Mouse (Mus musculus) left cerebral cortex, adult 9 months (tissue): ENCODE data around the gene Fgfr2.

Experiments
- DNase-seq, 2 experiments: peaks; one replicate each; pipeline ENCODE4 v3.0.0; 2022; ENCODE audit warnings: low spot score in 2 of 2

Gene Fgfr2

GRCm38 (mm10) chr7:131644051-131644450 lies 1479.1 kb downstream of the Fgfr2 start:
- DNase-seq: no peak

- no peak for DNase-seq
Observed at GRCm38 (mm10) chr7:131643341-131643840, 1479.8 kb downstream of the Fgfr2 start.

GRCm38 (mm10) chr7:131629562-131629961 lies 1493.6 kb downstream of the Fgfr2 start:
- DNase-seq: no peak

- peak; percentile 1 to 59 for DNase-seq
Observed at GRCm38 (mm10) chr7:131628846-131629391, 1494.2 kb downstream of the Fgfr2 start.

GRCm38 (mm10) chr7:131628356-131628755 lies 1494.8 kb downstream of the Fgfr2 start:
- peak in 1 of 2 experiments; percentile 5 for DNase-seq

- no peak for DNase-seq
Observed at GRCm38 (mm10) chr7:131609677-131610076, 1513.5 kb downstream of the Fgfr2 start.

- no peak for DNase-seq
Observed at GRCm38 (mm10) chr7:131608049-131608448, 1515.1 kb downstream of the Fgfr2 start.

- no peak for DNase-seq
Observed at GRCm38 (mm10) chr7:131605481-131605880, 1517.7 kb downstream of the Fgfr2 start.

GRCm38 (mm10) chr7:131604946-131605345 lies 1518.2 kb downstream of the Fgfr2 start:
- no peak for DNase-seq

GRCm38 (mm10) chr7:131603186-131603585 lies 1520.0 kb downstream of the Fgfr2 start:
- no peak for DNase-seq

GRCm38 (mm10) chr7:131602106-131602505 lies 1521.0 kb downstream of the Fgfr2 start:
- DNase-seq: no peak

GRCm38 (mm10) chr7:131598483-131598824 lies 1524.7 kb downstream of the Fgfr2 start:
- DNase-seq: peak in 1 of 2 experiments; percentile 44

- peak in 1 of 2 experiments; percentile 14 for DNase-seq
Observed at GRCm38 (mm10) chr7:131597779-131598482, 1525.2 kb downstream of the Fgfr2 start.

- DNase-seq: no peak
Observed at GRCm38 (mm10) chr7:131585551-131585950, 1537.6 kb downstream of the Fgfr2 start.

GRCm38 (mm10) chr7:131582178-131582577 lies 1541.0 kb downstream of the Fgfr2 start:
- DNase-seq: no peak

GRCm38 (mm10) chr7:131575246-131575645 lies 1547.9 kb downstream of the Fgfr2 start:
- DNase-seq: no peak

GRCm38 (mm10) chr7:131560697-131561042 lies 1562.5 kb downstream of the Fgfr2 start:
- DNase-seq: no peak

GRCm38 (mm10) chr7:131559986-131560696 lies 1563.0 kb downstream of the Fgfr2 start, which contains the start of gene Bub3:
Gene Bub3 (plus strand): TSS chr7:131560222.
- peak; percentile 88 to 96 for DNase-seq

- no peak for DNase-seq
Observed at GRCm38 (mm10) chr7:131557751-131558150, 1565.4 kb downstream of the Fgfr2 start.

- no peak for DNase-seq
Observed at GRCm38 (mm10) chr7:131556541-131557271, 1566.4 kb downstream of the Fgfr2 start.

GRCm38 (mm10) chr7:131556116-131556515 lies 1567.0 kb downstream of the Fgfr2 start:
- DNase-seq: no peak
